Mouse (Mus musculus) midbrain, postnatal 0 days (tissue): Measurements from ENCODE around the gene Mgll. TPM values are rescaled to one million over a fixed set of nuclear protein-coding genes. Genes with fewer than 3 reads are reported as not detected.
A peak's percentile ranks its signal among the peaks of the same experiment; 100 is the strongest.

ENCODE experiments used
- ATAC-seq: fragments of 200-750 bp; cut with Nextera tagmentation; 2 replicates; pipeline ENCODE4 v1.8.0; 2017; ENCODE audit warnings: moderate number of reproducible peaks, mild to moderate bottlenecking, moderate TSS enrichment, moderate library complexity; ENCODE audit not compliant: low FRiP score
- DNase-seq: peaks from one replicate; pipeline ENCODE4 v3.0.0-alpha.2; 2015; ENCODE audit warnings: low spot score
- H3K27ac ChIP-seq: fragments of 300-500 bp; sonication (generic); 2 replicates; pipeline ENCODE4 v1.5.1; 2014; ENCODE audit warnings: low read depth, mild to moderate bottlenecking, low read length, mixed read lengths
- H3K27me3 ChIP-seq: fragments of 300-500 bp; sonication (generic); 2 replicates; pipeline ENCODE4 v1.6.1; 2014; ENCODE audit warnings: low read length, control low read depth, mixed read lengths; ENCODE audit not compliant: insufficient read depth
- H3K36me3 ChIP-seq: fragments of 300-500 bp; sonication (generic); 2 replicates; pipeline ENCODE4 v1.6.1; 2014; ENCODE audit warnings: low read length, control low read depth, mixed read lengths; ENCODE audit not compliant: insufficient read depth
- H3K4me1 ChIP-seq: fragments of 300-500 bp; sonication (generic); 2 replicates; pipeline ENCODE4 v1.6.1; 2014; ENCODE audit warnings: mild to moderate bottlenecking, control low read depth, antibody characterized with exemption, low read length, mixed read lengths; ENCODE audit not compliant: insufficient read depth
- H3K4me2 ChIP-seq: fragments of 300-500 bp; sonication (generic); 2 replicates; pipeline ENCODE4 v1.6.1; 2014; ENCODE audit warnings: low read depth, mild to moderate bottlenecking, low read length, mixed read lengths; ENCODE audit not compliant: poor library complexity, severe bottlenecking
- H3K4me3 ChIP-seq: fragments of 300-500 bp; sonication (generic); 2 replicates; pipeline ENCODE4 v1.5.1; 2014; ENCODE audit warnings: low read depth, mild to moderate bottlenecking, low read length, moderate library complexity
- H3K9ac ChIP-seq: fragments of 300-500 bp; sonication (generic); replicated peaks from 2 replicates; pipeline ENCODE4 v1.6.1; 2014; ENCODE audit warnings: mild to moderate bottlenecking, low read length, moderate library complexity, mixed read lengths; ENCODE audit not compliant: poor library complexity, severe bottlenecking
- H3K9me3 ChIP-seq: fragments of 300-500 bp; sonication (generic); 2 replicates; pipeline ENCODE4 v1.6.1; 2016; ENCODE audit warnings: low read length, control low read depth
- CTCF ChIP-seq: IDR thresholded peaks from 2 replicates; pipeline ENCODE4 v1.5.1; 2016; ENCODE audit warnings: antibody characterized with exemption, mild to moderate bottlenecking
- WGBS: fragments of 180-500 bp; shearing (Covaris S2); extraction: QIAGEN DNeasy Blood & Tissue Kit; methylation state at CpG from one replicate; pipeline ENCODE4 v1.1.7; 2014; 5-methylcytosine and 5-hydroxymethylcytosine counted together
- polyA plus RNA-seq: library from polyadenylated mRNA; unstranded; fragments of >200 nt; fragmentation: Nextera tagmentation; extraction: Ambion mirVana; gene quantifications from 2 replicates; pipeline ENCODE4 v1.2.1, GENCODE M21; 2015
- total RNA-seq: library from RNA; depleted of rRNA; stranded (reverse); fragments of >200 nt; gene quantifications from 2 replicates; pipeline ENCODE4 v1.2.3, GENCODE M21; 2014

Gene Mgll
- total and polyA plus RNA-seq, 2 experiments from 2014 or later, result 50.6 to 62.3 TPM

DNA sequence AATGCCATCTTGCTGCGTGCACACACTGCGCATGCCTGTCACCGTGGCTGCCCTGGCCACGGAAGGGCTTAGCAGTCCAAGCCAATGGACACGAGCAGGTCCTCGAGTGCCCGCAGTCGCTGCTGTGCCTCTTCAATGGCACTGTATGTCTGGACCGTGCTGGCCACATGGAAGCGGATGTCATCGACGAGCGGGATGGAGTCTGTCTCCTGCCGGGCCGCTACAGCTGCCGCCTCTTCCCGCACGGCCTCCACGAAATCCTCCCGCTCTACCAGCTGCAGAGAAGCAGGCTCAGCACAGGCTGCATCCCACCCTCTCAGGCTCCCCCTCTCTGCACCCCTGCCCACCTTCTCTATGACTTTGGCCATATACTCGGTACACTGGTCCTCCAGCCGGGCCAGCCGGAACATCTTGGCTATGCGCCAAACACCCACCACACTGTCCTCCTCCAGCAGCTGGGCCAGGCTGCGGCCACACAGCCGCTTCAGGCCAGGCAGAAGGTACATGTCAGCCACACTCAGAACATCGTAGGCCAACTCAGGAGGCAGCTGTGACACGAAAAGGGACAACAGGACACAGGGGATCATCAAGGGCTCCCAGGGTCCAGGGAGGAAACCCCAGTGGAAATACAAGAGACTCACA is 112.1 kb downstream of the Mgll start:
- peaks cover 35% of the 10 kb centered on the region for H3K36me3 ChIP-seq
- 88% methylated on average over 28 of the region's 28 CpGs for WGBS
- ATAC-seq, result no peak

DNA sequence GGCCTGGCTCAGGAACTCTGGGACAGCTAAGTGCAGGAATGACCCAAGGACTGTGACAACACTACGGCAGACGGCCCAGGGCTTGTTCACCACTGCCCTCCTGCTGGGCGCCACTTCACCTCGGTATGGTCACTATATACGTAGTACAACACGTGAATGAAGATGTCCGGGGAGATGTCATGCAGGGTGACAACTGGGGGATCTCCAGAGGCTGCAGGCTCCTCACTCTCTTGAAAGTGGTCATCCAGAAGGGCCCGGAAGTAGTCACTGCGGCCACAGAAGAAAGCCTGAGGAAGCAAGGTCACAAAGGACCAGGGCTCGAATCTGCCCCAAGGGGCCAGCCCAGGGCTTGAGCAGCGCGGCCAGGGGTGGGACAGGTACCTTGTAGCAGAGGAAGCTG is 113.8 kb downstream of the Mgll start:
- Histone ChIP-seq H3K27ac (no peak overlapping the region), H3K36me3 (peaks cover 35% of the 10 kb centered on the region), H3K9me3 (no peaks in the 10 kb centered on the region), H3K4me2 (no peak overlapping the region), H3K4me3 (no peak overlapping the region), H3K9ac (no peak overlapping the region), H3K4me1 (peaks cover 7% of the 10 kb centered on the region), H3K27me3 (no peaks in the 10 kb centered on the region)
- 88% methylated on average over 12 of the region's 12 CpGs for WGBS
- DNase-seq (no peak), ATAC-seq (no peak)
- TF ChIP-seq CTCF, result no peak

More for the DNA sequence above, 112.1 kb downstream of the Mgll start:
- Histone ChIP-seq H3K4me2 (no peak overlapping the region), H3K9ac (no peak overlapping the region), H3K9me3 (no peaks in the 10 kb centered on the region), H3K27me3 (no peaks in the 10 kb centered on the region), H3K27ac (no peak overlapping the region), H3K4me1 (peaks cover 7% of the 10 kb centered on the region), H3K4me3 (no peak overlapping the region)
- no peak for DNase-seq
- TF ChIP-seq CTCF, result no peak

DNA sequence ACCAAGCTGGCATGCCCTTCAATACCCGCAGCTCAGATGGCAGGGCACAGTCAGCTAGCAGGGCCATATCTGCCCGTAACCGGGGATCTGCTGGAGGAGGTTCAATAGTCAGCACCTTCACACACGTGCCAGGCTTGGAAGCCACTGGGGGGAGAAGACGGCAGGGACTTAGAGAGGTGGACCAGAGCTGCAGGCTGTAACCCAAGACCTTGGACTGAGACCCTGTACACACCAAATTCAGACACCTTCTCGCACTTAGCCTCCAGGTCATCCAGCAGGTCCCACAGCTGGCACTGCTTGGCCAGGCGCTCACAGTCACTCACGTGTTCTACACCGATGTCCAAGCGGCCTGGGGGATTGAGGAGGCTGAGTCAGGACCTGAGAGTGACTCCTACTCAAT is 114.4 kb downstream of the Mgll start:
- peaks cover 35% of the 10 kb centered on the region for H3K36me3 ChIP-seq
- H3K4me2 ChIP-seq, result no peak overlapping the region
- no peaks in the 10 kb centered on the region for H3K9me3 ChIP-seq
- no peaks in the 10 kb centered on the region for H3K27me3 ChIP-seq
- WGBS, result 93% methylated on average over 10 of the region's 10 CpGs
- H3K4me1 ChIP-seq, result peaks cover 7% of the 10 kb centered on the region
- ATAC-seq, result no peak
- H3K4me3 ChIP-seq, result no peak overlapping the region
- TF ChIP-seq CTCF, result no peak
- no peak overlapping the region for H3K9ac ChIP-seq
- DNase-seq, result no peak
- H3K27ac ChIP-seq, result no peak overlapping the region

DNA sequence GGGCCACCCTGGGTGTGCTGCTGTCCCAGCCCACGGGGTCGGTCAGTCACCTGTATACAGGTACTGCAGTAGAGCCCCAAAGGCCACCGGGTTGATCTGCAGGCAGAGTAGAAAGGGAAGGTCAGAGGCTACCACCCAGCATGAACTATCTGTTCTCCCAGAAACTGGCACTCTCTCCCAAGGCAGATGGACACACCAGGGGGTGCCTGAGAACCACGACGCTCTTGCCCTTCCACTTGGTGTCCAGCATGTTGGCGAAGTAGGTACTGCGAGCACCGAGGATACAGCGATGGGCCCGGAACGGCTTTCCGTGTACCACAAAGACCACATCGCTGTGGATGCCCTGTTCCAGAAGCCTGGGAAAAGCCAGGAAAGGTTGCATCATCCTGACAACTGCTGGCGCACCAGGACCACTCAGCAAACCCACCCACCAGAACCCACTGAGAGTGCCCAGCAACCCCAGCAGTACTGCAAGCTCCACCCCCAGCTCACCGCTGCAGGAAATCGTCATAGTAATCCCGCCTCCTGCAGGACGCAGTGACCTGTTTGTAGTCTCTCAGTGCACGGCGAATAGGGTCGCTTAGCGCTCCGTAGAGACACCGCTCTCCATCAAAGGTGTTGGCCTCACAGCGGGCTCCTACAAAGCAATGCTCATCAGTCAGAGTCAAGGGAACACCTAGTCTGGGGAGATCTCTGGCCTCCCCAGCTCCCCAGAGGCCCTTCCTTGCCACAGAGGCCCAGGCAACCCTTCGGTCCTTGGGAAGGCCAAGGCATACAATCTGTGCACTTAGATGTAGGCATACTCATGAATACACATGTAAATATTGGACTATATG is 115.1 kb downstream of the Mgll start:
- Histone ChIP-seq H3K4me2 (no peak overlapping the region), H3K36me3 (peaks cover 41% of the 10 kb centered on the region), H3K4me3 (no peak overlapping the region), H3K27ac (no peak overlapping the region), H3K27me3 (no peaks in the 10 kb centered on the region), H3K9ac (no peak overlapping the region), H3K4me1 (peaks cover 7% of the 10 kb centered on the region), H3K9me3 (no peaks in the 10 kb centered on the region)
- 85% methylated on average over 26 of the region's 26 CpGs for WGBS
- no peak for TF ChIP-seq CTCF
- ATAC-seq, result no peak
- no peak for DNase-seq

DNA sequence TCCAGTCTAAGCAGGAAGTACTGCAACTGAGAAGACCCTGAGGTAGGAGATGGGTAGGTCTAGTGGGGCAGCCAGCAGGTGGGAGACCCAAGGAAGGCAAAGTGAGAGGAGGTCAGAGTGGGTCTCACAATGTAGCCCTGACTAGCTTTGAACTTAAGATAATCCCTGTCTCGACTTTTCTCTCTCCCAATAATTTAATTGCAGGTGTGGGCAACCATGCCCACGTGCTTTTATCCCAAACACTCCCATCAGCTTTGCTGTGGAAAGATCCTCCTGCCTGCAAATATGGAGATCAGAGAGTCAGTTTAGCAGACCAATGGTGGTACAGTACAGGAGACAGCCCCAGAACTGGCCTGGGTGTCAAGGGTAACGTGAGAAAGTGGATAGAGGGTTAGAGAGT is 116.0 kb downstream of the Mgll start:
- H3K27ac ChIP-seq, result no peak overlapping the region
- no peak for TF ChIP-seq CTCF
- H3K4me3 ChIP-seq, result no peak overlapping the region
- peaks cover 49% of the 10 kb centered on the region for H3K36me3 ChIP-seq
- H3K9me3 ChIP-seq, result no peaks in the 10 kb centered on the region
- peak overlapping the region; percentile 89; the same call in 1 of the 2 replicates for H3K4me2 ChIP-seq
- peaks cover 7% of the 10 kb centered on the region for H3K4me1 ChIP-seq
- ATAC-seq, result no peak
- H3K9ac ChIP-seq, result 0 out of 2 replicates have a peak overlapping the region, but pooled peaks have one; percentile 82
- no peak for DNase-seq
- no peaks in the 10 kb centered on the region for H3K27me3 ChIP-seq
- 70% methylated on average over 3 of the region's 3 CpGs for WGBS
